Mouse (Mus musculus) cerebellum, adult 2 months (tissue): ENCODE data around the gene Zbtb40.

Source experiments
- CTCF ChIP-seq: fragments of 200-500 bp; IDR thresholded peaks from 2 replicates; pipeline ENCODE4 v1.5.1; 2011; ENCODE audit warnings: low read depth, mild to moderate bottlenecking, control low read depth, low read length, moderate library complexity, borderline replicate concordance; ENCODE audit not compliant: insufficient read depth
- POLR2A ChIP-seq: fragments of 200-500 bp; IDR thresholded peaks from 2 replicates; pipeline ENCODE4 v1.6.1; 2011; ENCODE audit warnings: low read length, control low read depth, borderline replicate concordance; ENCODE audit not compliant: insufficient read depth

DNA sequence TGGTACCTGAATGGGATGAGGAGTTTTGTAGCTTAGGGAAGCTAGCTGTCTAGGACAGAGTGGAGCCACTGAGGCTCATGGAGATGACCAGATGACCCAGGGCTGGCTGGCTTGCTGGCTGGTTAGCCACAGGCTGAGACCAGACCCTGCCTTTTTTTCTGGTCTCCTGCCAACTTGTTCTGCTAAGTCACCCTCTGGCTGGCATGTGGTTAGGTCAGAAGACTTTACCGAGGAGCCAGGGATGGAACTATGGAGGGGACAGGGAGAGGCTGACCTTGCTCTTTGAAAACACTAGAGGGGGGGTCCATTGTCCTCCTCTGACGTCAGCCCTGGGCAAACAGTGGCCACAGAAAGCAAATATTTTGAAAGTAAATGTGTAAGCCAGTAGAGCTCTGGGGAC, 28.6 kb upstream of the Zbtb40 start:
- no peak for TF ChIP-seq CTCF
- no peak for TF ChIP-seq POLR2A
